Mouse (Mus musculus) forebrain, embryonic 13.5 days (tissue): Measurements from ENCODE around the gene Ap3d1. TPM values are rescaled to one million over a fixed set of nuclear protein-coding genes. Genes with fewer than 3 reads are reported as not detected.
A peak's percentile ranks its signal among the peaks of the same experiment; 100 is the strongest.

Source experiments
- ATAC-seq: fragments of 200-750 bp; cut with Nextera tagmentation; 2 replicates; pipeline ENCODE4 v1.8.0; 2017
- H3K27ac ChIP-seq: fragments of 300-500 bp; sonication (generic); 2 replicates; pipeline ENCODE4 v1.5.1; 2015; ENCODE audit warnings: inconsistent platforms, mild to moderate bottlenecking, moderate library complexity
- H3K27me3 ChIP-seq: fragments of 300-500 bp; sonication (generic); 2 replicates; pipeline ENCODE4 v1.6.1; 2015; ENCODE audit warnings: mild to moderate bottlenecking, inconsistent platforms
- H3K36me3 ChIP-seq: fragments of 300-500 bp; sonication (generic); 2 replicates; pipeline ENCODE4 v1.6.1; 2015; ENCODE audit warnings: mild to moderate bottlenecking, inconsistent platforms; ENCODE audit not compliant: poor library complexity, severe bottlenecking
- H3K4me1 ChIP-seq: fragments of 300-500 bp; sonication (generic); 2 replicates; pipeline ENCODE4 v1.6.1; 2015; ENCODE audit warnings: inconsistent platforms
- H3K4me2 ChIP-seq: fragments of 300-500 bp; sonication (generic); 2 replicates; pipeline ENCODE4 v1.6.1; 2015; ENCODE audit warnings: inconsistent platforms, mild to moderate bottlenecking, moderate library complexity
- H3K4me3 ChIP-seq: fragments of 300-500 bp; sonication (generic); 2 replicates; pipeline ENCODE4 v1.5.1; 2015; ENCODE audit warnings: mild to moderate bottlenecking, inconsistent platforms
- H3K9ac ChIP-seq: fragments of 300-500 bp; sonication (generic); 2 replicates; pipeline ENCODE4 v1.6.1; 2015; ENCODE audit warnings: mild to moderate bottlenecking, inconsistent platforms
- H3K9me3 ChIP-seq: fragments of 300-500 bp; sonication (generic); replicated peaks from 2 replicates; pipeline ENCODE4 v1.6.1; 2016; ENCODE audit warnings: inconsistent platforms
- WGBS: fragments of 180-500 bp; shearing (Covaris S2); methylation state at CpG from one replicate; pipeline ENCODE4 v1.1.7; 2015; 5-methylcytosine and 5-hydroxymethylcytosine counted together
- polyA plus RNA-seq: library from polyadenylated mRNA; unstranded; fragments of >200 nt; fragmentation: Nextera tagmentation; extraction: Ambion mirVana; gene quantifications from 2 replicates; pipeline ENCODE4 v1.2.1, GENCODE M21; 2015

The Ap3d1 gene
- polyA plus RNA-seq, 1 experiment from 2014 or later: 82.9 TPM

DNA sequence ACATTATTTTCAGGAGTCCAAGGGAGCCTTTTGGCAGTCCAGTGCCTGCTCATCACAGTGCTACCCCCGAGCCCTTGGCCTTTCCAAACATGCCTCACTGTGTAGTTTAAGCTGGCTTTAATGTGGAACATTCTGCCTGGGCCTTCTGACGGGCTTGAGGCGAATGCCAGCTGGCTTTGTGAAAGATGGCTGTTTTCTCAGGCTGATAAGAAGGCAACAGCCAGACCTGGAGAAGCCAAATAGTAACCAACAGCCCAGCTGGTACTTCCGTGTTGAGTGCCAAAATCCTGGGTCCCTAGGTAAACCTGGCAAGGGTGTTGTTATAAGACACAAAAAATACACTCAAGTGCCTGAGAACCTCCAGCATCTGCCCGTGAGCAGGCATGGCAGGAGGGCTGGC lies 5.3 kb downstream of the Ap3d1 start:
- Histone ChIP-seq H3K4me2 (no peak overlapping the region), H3K9me3 (no peaks in the 10 kb centered on the region), H3K27ac (peak overlapping the region; percentile 60), H3K4me3 (no peak overlapping the region), H3K27me3 (no peaks in the 10 kb centered on the region), H3K36me3 (peaks cover 45% of the 10 kb centered on the region), H3K4me1 (peaks cover 36% of the 10 kb centered on the region), H3K9ac (no peak overlapping the region)
- WGBS: 75% methylated on average over 5 of the region's 5 CpGs
- no peak; the same call in 1 of the 2 replicates for ATAC-seq

GRCm38 (mm10) chr10:80732611-80733101 lies 9.4 kb downstream of the Ap3d1 start:
- H3K27ac ChIP-seq: no peak overlapping the region
- H3K4me1 ChIP-seq: peaks cover 9% of the 10 kb centered on the region
- H3K4me2 ChIP-seq: no peak overlapping the region
- H3K9me3 ChIP-seq: no peaks in the 10 kb centered on the region
- no peak overlapping the region for H3K9ac ChIP-seq
- no peak overlapping the region for H3K4me3 ChIP-seq
- no peaks in the 10 kb centered on the region for H3K27me3 ChIP-seq
- ATAC-seq: no peak
- H3K36me3 ChIP-seq: peaks cover 80% of the 10 kb centered on the region
- WGBS: 93% methylated on average over 6 of the region's 6 CpGs

- no peak overlapping the region for H3K9ac ChIP-seq
- H3K4me2 ChIP-seq: no peak overlapping the region
- no peaks in the 10 kb centered on the region for H3K27me3 ChIP-seq
- no peaks in the 10 kb centered on the region for H3K9me3 ChIP-seq
- 95% methylated on average over 5 of the region's 5 CpGs for WGBS
- H3K4me1 ChIP-seq: no peaks in the 10 kb centered on the region
- ATAC-seq: no peak
- no peak overlapping the region for H3K4me3 ChIP-seq
- no peak overlapping the region for H3K27ac ChIP-seq
- peaks cover 100% of the 10 kb centered on the region for H3K36me3 ChIP-seq
Measured at GRCm38 (mm10) chr10:80727369-80728127, 14.5 kb downstream of the Ap3d1 start.

DNA sequence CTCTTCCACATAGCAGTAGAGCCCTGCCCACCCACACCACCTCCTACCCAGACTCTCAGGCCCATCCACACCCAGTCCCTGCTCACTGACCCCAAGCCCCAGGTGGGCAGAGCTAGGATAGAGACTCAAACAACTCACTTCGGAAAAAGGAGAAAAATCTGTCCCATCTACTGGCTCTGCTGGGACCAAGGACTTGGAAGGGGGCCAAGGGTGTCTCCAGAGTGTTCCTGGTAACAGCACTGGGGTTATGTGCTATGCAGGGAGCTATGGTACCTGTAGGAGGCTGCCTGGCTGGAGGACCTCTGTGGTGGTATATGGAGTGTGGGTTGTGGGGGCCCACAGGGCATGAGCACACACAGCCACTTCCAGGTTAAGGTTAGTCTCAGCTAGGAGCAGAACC lies 24.8 kb downstream of the Ap3d1 start:
- no peak for ATAC-seq
- Histone ChIP-seq H3K9me3 (no peaks in the 10 kb centered on the region), H3K36me3 (peaks cover 98% of the 10 kb centered on the region), H3K9ac (no peak overlapping the region), H3K4me2 (no peak overlapping the region), H3K4me3 (no peak overlapping the region), H3K4me1 (no peaks in the 10 kb centered on the region), H3K27me3 (no peaks in the 10 kb centered on the region), H3K27ac (no peak overlapping the region)
- 82% methylated on average over 1 of the region's 1 CpGs for WGBS

DNA sequence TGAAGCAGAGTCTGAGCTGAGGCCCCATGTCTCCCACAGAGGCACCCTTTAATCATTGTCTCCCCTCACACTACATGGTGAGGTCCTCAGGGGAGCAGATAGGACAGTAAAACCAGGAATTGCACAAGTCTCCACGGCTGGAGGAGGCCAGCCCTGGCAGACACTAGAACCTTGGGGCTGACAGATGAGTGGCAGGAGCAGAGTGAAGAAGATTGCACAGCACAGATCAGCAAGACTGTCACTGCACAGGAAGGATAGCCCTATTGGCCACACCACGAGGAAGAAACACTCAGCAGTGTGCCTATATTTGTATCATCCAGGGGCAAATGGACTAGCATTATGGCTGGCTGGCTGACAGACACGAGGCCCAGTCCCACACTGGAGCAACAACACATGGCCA lies 31.2 kb downstream of the Ap3d1 start:
- no peaks in the 10 kb centered on the region for H3K27me3 ChIP-seq
- WGBS: 91% methylated on average over 3 of the region's 3 CpGs
- H3K4me2 ChIP-seq: no peak overlapping the region
- H3K9me3 ChIP-seq: no peaks in the 10 kb centered on the region
- H3K9ac ChIP-seq: no peak overlapping the region
- no peaks in the 10 kb centered on the region for H3K4me1 ChIP-seq
- H3K36me3 ChIP-seq: peaks cover 100% of the 10 kb centered on the region
- no peak for ATAC-seq
- H3K4me3 ChIP-seq: no peak overlapping the region
- no peak overlapping the region for H3K27ac ChIP-seq

GRCm38 (mm10) chr10:80705479-80705878 lies 36.6 kb downstream of the Ap3d1 start:
- WGBS: 84% methylated on average over 3 of the region's 3 CpGs
- H3K4me3 ChIP-seq: no peak overlapping the region
- no peak overlapping the region for H3K4me2 ChIP-seq
- peaks cover 27% of the 10 kb centered on the region for H3K4me1 ChIP-seq
- H3K36me3 ChIP-seq: peaks cover 52% of the 10 kb centered on the region
- H3K9me3 ChIP-seq: no peaks in the 10 kb centered on the region
- ATAC-seq: no peak
- no peak overlapping the region for H3K9ac ChIP-seq
- no peaks in the 10 kb centered on the region for H3K27me3 ChIP-seq
- H3K27ac ChIP-seq: no peak overlapping the region

DNA sequence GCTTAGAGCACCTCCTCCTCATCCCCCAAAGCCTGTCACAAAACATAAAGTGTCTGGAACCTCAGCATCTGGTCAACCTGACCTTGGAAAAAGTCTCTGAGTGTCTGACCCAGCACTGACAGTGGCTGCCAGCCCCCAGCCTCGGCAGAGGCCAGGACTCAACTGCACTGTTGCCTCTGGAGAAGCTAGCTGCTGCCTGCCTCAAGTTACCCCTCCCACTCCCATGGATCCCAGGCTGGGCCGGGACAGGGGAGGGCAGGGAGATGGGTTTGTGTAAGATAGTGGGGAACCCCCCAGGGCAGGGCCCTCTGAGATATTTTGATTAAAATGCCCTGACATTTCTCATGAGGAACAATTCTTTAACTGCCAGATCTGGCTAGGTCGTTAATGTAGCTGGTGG lies 37.0 kb downstream of the Ap3d1 start:
- Histone ChIP-seq H3K36me3 (peaks cover 48% of the 10 kb centered on the region), H3K4me2 (no peak overlapping the region), H3K4me1 (peaks cover 32% of the 10 kb centered on the region), H3K27ac (no peak overlapping the region), H3K9me3 (no peaks in the 10 kb centered on the region), H3K4me3 (no peak overlapping the region), H3K27me3 (no peaks in the 10 kb centered on the region), H3K9ac (0 out of 2 replicates have a peak overlapping the region, but pooled peaks have one; percentile 9)
- WGBS: 73% methylated on average over 3 of the region's 3 CpGs
- ATAC-seq: no peak

DNA sequence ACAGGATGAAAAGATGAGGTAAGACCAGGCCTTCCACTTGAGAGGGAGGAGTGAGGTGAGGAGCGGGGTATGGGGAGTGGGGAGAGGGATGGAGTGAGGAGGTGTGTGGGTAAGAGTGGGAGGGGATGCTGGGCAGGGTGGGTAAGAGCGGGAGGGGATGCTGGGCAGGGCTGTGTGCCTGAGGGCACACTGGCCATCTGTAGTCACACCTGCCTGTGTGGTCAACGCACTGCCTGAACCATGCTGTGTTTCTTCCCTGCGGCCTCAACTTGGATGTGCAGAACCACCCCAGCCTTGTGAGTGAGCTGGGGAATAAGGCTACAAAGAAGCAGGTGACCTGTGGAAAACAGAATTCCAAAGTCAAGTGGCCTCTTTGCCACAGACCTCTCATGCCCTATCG lies 37.6 kb downstream of the Ap3d1 start:
- Histone ChIP-seq H3K27ac (no peak overlapping the region), H3K27me3 (no peaks in the 10 kb centered on the region), H3K9ac (no peak overlapping the region), H3K4me1 (peaks cover 38% of the 10 kb centered on the region), H3K4me2 (no peak overlapping the region), H3K36me3 (peaks cover 42% of the 10 kb centered on the region), H3K9me3 (no peaks in the 10 kb centered on the region), H3K4me3 (no peak overlapping the region)
- ATAC-seq: no peak
- WGBS: 86% methylated on average over 5 of the region's 5 CpGs

DNA sequence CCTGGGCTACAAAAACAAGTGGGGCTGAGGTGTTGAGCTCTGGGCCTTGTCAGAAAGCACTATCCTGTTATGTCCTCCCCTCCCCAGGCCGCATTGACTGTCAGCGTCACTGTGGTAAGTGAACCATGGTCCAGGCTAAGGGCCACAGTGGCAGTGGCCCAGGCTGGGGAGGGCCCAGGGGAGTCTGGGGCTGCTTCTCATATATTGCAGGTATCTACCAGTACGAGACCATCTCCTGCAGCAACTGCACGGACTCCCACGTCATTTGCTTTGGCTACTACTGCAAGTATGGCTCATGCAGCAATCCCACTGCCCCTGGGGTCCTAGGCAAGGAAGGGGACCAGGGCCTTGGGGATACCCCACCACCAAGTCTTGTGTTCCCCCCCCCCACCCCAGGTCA lies 38.4 kb downstream of the Ap3d1 start:
- no peak overlapping the region for H3K27ac ChIP-seq
- no peaks in the 10 kb centered on the region for H3K9me3 ChIP-seq
- WGBS: 89% methylated on average over 5 of the region's 5 CpGs
- peak overlapping the region; percentile 74; the same call in 1 of the 2 replicates for H3K4me3 ChIP-seq
- 0 out of 2 replicates have a peak overlapping the region, but pooled peaks have one; percentile 63 for H3K9ac ChIP-seq
- no peak for ATAC-seq
- H3K4me1 ChIP-seq: peaks cover 39% of the 10 kb centered on the region
- no peaks in the 10 kb centered on the region for H3K27me3 ChIP-seq
- peaks cover 38% of the 10 kb centered on the region for H3K36me3 ChIP-seq
- peak overlapping the region; percentile 75 for H3K4me2 ChIP-seq

DNA sequence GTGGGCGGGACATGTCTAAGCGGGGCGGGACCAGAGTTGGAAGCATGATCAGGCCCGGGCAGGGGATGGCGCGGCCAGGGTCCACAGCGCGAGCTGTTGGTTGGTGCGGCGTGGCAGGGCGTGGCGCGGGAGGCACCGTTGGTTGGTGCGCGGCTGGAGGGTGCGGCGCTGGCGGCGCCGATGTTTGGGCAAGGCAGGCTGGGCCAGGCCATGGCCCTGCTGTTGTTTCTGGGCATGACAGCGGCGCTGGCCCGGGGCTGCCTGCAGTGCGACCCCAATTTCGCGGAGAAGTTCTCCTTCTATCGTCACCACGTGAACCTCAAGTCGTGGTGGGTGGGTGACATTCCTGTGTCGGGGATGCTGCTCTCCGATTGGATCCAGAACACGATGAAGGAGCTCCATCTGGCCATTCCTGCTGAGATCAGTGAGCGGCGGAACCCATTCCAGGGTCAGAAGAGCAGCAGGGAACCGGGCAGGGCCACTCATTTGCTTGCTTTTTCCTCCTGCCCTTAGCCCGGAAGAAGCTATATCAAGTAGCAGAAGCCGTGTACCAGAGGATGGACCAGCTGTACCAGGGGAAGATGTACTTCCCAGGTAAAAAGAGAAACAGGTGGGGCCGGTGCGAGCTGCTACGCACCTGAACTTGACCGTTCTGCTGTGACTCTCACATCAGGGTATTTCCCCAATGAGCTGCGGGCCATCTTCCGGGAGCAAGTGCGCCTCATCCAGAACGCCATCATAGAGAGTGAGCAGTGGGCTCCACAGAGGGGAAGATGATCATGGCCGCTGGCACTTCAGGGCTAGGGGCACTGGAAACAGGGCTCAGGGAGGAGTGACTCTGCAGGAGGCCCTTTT lies 39.3 kb downstream of the Ap3d1 start:
- H3K4me2 ChIP-seq: peak overlapping the region; percentile 75
- H3K4me1 ChIP-seq: peaks cover 47% of the 10 kb centered on the region
- WGBS: 2% methylated on average over 47 of the region's 47 CpGs
- H3K9ac ChIP-seq: peak overlapping the region; percentile 63
- H3K27ac ChIP-seq: peak overlapping the region; percentile 88
- peak overlapping the region; percentile 74 for H3K4me3 ChIP-seq
- no peaks in the 10 kb centered on the region for H3K9me3 ChIP-seq
- H3K27me3 ChIP-seq: no peaks in the 10 kb centered on the region
- H3K36me3 ChIP-seq: peaks cover 34% of the 10 kb centered on the region
- ATAC-seq: peak; percentile 85

DNA sequence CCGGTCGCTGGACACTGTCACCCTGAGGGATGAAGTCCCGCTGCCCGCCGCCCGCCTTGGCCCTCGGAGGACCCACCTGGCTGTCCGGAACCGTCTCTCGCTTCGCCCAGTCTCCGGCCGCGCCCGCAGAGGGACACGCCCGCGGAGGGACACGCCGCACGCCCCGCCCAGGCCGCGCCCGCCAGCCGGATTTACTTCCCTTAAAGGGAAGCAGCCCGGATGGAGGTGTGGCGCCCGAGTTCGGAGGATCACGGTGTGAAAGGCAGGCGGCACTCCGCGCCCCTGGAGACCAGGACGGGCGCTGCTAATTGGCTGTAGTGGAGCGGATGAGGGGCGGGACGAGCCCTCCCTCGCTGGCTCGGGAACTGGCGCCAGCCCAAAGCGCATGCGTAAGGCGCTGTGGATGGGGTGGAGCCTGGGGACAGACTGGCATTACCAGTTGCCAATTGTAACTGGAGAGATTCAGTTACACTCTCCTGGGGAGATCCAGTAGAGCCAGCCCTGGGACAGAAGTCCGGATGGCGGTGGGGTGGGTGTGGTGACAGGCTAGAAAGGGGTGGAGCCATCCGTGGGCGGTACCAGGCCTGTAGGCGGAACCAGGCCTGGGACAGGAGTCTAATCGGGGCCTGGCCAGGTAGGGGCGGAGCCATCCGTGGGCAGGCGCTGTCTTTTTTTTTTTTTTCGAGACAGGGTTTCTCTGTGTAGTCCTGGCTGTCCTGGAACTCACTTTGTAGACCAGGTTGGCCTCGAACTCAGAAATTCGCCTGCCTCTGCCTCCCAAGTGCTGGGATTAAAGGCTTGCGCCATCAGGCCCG lies 40.1 kb downstream of the Ap3d1 start, which contains the start of the genes Mob3a and Izumo4:
TSS of gene Mob3a (minus strand) at position 257 of the 815 bp plus-strand sequence.
TSS of gene Izumo4 (plus strand) at position 464 of the 815 bp plus-strand sequence.
- Histone ChIP-seq H3K27me3 (no peaks in the 10 kb centered on the region), H3K4me3 (peak within 1 kb of the TSS; percentile 74), H3K9ac (peak within 1 kb of the TSS; percentile 83), H3K4me1 (peaks cover 49% of the 10 kb centered on the region), H3K36me3 (peaks cover 25% of the 10 kb centered on the region), H3K27ac (peak within 1 kb of the TSS; percentile 88), H3K4me2 (peak within 1 kb of the TSS; percentile 75), H3K9me3 (no peaks in the 10 kb centered on the region)
- WGBS: under 1% methylated on average over 57 of the region's 59 CpGs
- peak; percentile 97 for ATAC-seq
